Mouse (Mus musculus) urinary bladder, postnatal 25 days (tissue): ENCODE results near the gene 9430038I01Rik.

Experiments
- DNase-seq: peaks from one replicate; pipeline ENCODE4 v3.0.0; 2022; ENCODE audit warnings: low spot score

Gene 9430038I01Rik

DNA sequence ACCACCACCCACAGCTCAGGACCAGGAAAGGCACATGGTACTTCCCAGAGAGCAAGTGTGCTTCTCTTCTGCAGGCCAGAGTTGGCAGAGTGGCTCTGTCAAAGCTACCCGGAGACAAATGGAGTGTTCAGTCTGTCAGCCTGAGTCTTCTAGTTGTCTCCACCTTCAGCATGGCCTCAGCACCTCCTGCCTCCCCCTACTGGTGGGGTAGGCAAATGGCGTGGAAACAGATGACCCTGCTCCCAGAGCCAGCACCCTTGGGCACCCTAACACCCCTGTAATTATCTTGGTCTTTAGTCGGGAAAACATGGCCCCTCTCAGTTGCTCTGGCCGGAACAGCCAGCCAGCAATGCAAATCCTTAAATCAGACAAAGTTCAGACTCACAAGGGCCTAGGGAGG, 43.8 kb downstream of the 9430038I01Rik start:
- DNase-seq = no peak

DNA sequence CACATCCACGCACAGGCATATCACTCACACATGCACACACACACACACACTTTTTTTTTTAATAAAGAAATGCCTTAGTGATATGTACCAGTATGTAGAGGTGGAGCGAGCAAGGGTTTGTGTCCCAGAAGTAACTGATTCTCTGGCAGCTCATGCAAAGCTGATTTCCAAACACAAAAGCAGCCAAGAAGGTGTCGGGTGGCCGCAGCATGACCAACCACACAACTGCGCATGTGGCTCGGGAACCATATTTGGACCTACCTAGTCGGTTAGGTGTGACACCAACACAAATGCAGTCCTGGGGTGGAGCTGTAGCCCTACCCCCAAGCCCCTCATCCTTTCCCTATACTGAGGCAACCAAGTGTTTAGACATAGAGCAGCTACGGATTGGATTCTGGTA, 45.5 kb downstream of the 9430038I01Rik start:
- DNase-seq = no peak

DNA sequence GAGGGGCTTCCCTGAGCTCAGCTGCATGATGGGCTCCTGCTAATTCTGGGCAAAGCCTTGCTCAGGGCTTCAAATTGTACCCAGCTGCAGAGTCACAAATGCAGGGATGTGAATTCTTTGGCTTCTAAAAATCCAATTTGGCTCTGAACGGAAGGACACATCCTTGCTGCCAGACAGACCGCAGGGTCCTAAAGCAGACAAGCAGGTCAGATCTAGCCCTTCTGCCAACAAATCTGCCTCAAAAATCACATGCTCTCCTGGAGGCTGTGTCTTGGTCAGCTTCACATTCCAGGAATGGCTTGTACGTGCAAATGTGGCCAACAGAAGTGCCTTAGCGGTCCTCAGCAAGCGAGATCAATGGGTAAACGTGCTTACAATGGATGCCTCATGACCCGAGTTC, 46.0 kb downstream of the 9430038I01Rik start:
- DNase-seq = no peak

DNA sequence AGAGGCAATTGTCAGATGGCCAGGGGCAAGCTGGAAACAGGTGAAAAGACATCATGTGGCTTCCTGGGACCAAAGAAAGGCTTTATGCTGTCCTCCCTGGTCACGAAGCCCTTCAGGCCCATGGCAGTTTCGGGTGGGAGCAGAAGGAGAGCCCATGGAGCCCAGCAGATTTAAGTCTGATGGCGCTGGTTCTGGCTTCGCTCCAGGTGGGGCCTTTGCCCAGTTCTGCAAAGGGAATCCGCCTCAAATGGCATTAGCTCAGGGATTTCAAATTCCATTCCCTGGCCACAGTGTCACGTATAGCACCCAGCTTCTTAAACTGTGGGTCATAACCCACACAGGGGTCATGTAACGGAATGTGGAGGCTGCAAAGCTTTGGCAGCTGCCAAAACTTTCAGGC, 63.7 kb downstream of the 9430038I01Rik start:
- no peak for DNase-seq

DNA sequence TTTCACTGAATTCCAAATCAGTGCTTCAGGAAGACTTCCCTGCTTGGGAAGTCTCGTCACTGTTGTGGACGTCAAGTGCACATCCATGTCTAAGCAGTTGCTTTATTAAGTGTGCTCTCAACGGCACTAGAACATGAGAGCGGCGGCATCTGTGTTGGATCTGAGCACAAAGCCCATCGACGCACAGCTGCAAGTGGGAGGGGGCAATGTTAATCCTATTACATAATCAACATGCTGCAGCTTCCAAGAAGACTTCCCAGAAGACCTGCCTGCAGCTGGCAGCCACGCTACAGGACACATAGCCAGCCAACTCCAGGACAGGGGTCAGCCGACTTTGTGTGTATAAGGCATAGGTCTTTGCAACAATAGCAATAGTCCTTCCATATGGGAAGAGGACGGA, 64.5 kb downstream of the 9430038I01Rik start:
- no peak for DNase-seq

DNA sequence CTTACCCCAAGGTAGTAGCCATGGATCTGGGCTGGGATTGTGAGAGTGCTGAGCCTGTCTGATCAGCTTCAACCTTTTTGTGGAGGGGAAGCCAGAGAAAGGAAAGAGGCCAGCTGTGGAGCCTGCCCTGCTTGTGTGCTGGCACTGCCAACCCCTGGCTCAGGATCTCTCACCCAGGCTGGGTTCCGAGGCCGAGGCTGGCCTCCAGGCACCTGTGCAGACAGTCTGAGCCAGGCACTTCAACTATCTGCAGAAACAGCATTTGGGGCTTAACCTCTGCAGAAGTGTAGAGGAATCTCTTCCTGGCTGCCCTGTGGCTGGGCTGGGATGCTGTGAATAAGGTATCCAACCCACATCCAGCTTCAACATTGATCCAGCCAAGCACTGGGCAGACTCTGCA, 76.6 kb downstream of the 9430038I01Rik start:
- no peak for DNase-seq
